Mouse (Mus musculus) liver, adult 2 months (tissue): Measurements from ENCODE around the gene Enpep. TPM values are rescaled to one million over a fixed set of nuclear protein-coding genes. Genes with fewer than 3 reads are reported as not detected.

Experiments
- DNase-seq: peaks from one replicate; pipeline ENCODE4 v3.0.0-alpha.2; 2011; ENCODE audit warnings: low read depth, low spot score; ENCODE audit errors: extremely low read depth
- H3K27ac ChIP-seq: fragments of 200-500 bp; replicated peaks from 2 replicates; pipeline ENCODE4 v1.5.1; 2012; ENCODE audit warnings: low read depth, mild to moderate bottlenecking, control low read depth, inconsistent platforms, low read length; ENCODE audit not compliant: insufficient read depth
- H3K27me3 ChIP-seq: fragments of 200-500 bp; 2 replicates; pipeline ENCODE4 v1.6.1; 2012; ENCODE audit warnings: mild to moderate bottlenecking, moderate library complexity, low read length, inconsistent platforms; ENCODE audit not compliant: control insufficient read depth, insufficient read depth
- H3K36me3 ChIP-seq: fragments of 200-500 bp; 2 replicates; pipeline ENCODE4 v1.6.1; 2012; ENCODE audit warnings: low read length, inconsistent platforms; ENCODE audit not compliant: control insufficient read depth, insufficient read depth
- H3K4me1 ChIP-seq: fragments of 200-500 bp; 2 replicates; pipeline ENCODE4 v1.6.1; 2011; ENCODE audit warnings: low read length; ENCODE audit not compliant: control insufficient read depth, insufficient read depth
- H3K4me3 ChIP-seq: fragments of 200-500 bp; 2 replicates; pipeline ENCODE4 v1.5.1; 2011; ENCODE audit warnings: low read depth, mild to moderate bottlenecking, control low read depth, low read length, moderate library complexity; ENCODE audit not compliant: insufficient read depth
- H3K79me2 ChIP-seq: fragments of 200-500 bp; 2 replicates; pipeline ENCODE4 v1.6.1; 2012; ENCODE audit warnings: inconsistent platforms, mild to moderate bottlenecking, low read length, moderate library complexity; ENCODE audit not compliant: control insufficient read depth, insufficient read depth
- H3K9ac ChIP-seq: fragments of 200-500 bp; 2 replicates; pipeline ENCODE4 v1.6.1; 2012; ENCODE audit warnings: low read depth, mild to moderate bottlenecking, control low read depth, inconsistent platforms, low read length
- CTCF ChIP-seq: fragments of 200-500 bp; IDR thresholded peaks from 2 replicates; pipeline ENCODE4 v1.5.1; 2011; ENCODE audit warnings: low read depth, low read length, control low read depth
- POLR2A ChIP-seq: fragments of 200-500 bp; IDR thresholded peaks from 2 replicates; pipeline ENCODE4 v1.6.1; 2011; ENCODE audit warnings: low read length, control low read depth; ENCODE audit not compliant: insufficient read depth; ENCODE audit errors: extremely low read depth
- WGBS: fragments of 180-500 bp; shearing (Covaris S2); methylation state at CpG from one replicate; pipeline ENCODE4 v1.1.7; 2018; 5-methylcytosine and 5-hydroxymethylcytosine counted together
- polyA plus RNA-seq: library from polyadenylated mRNA; depleted of rRNA; stranded (reverse); fragments of >200 nt; gene quantifications from 2 replicates; pipeline ENCODE4 v1.2.3, GENCODE M21; 2012
- total RNA-seq: library from RNA; depleted of rRNA; stranded (reverse); fragments of >200 nt; gene quantifications from 2 replicates; pipeline ENCODE4 v1.2.3, GENCODE M21; 2014

Gene Enpep
- total and polyA plus RNA-seq, 2 experiments = 21.1 to 82.6 TPM

DNA sequence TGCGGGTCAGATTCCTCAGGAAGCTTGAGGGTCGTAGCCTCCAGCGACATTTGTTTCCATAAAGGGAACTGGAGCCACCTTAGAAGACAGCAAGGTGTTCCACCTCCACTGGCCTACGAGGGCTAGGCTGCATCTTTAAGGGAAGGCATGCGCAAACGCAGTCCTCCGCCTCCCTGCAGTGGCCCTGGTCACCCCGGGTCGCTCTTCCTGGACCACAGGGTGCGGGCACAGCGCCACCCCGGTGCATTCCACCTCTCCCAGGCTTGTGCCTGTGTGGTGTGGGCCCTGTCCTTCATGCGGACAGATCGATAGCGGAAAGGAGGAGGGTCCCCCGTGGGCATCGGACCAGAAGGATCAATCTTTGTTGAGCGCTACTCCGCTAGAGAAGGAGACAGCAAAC is 76.2 kb downstream of the Enpep start:
- no peak overlapping the region for H3K27ac ChIP-seq
- H3K36me3 ChIP-seq = no peaks in the 10 kb centered on the region
- no peaks in the 10 kb centered on the region for H3K79me2 ChIP-seq
- H3K4me1 ChIP-seq = no peaks in the 10 kb centered on the region
- 43% methylated on average over 19 of the region's 19 CpGs for WGBS
- no peaks in the 10 kb centered on the region for H3K27me3 ChIP-seq
- DNase-seq = no peak
- H3K4me3 ChIP-seq = no peak overlapping the region
- H3K9ac ChIP-seq = no peak overlapping the region
- TF ChIP-seq CTCF (no peak), POLR2A (no peak)

DNA sequence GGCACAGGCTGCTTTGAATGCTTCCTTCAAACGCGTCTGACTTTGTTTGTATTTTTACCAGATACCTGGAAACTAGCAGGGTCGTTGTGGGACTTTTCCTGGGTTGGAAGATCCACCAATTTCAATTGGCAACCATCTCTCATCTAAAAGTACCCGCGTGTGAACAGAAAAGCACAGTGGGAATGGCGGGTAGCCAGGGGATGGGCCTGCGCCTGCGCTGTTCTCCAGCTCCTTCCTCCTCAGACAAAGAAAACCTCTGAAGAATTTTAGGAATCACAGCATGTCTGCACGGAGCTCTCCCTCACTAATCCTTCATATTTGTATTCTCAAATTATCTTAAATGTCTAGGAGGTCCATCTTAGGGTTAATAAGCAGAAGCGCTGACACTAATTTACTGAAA is 78.3 kb downstream of the Enpep start:
- H3K27ac ChIP-seq = no peak overlapping the region
- H3K4me3 ChIP-seq = no peak overlapping the region
- H3K36me3 ChIP-seq = no peaks in the 10 kb centered on the region
- 59% methylated on average over 10 of the region's 10 CpGs for WGBS
- no peak for DNase-seq
- H3K79me2 ChIP-seq = no peaks in the 10 kb centered on the region
- H3K9ac ChIP-seq = no peak overlapping the region
- no peak for TF ChIP-seq POLR2A
- no peak for TF ChIP-seq CTCF
- H3K27me3 ChIP-seq = no peaks in the 10 kb centered on the region
- H3K4me1 ChIP-seq = no peaks in the 10 kb centered on the region

DNA sequence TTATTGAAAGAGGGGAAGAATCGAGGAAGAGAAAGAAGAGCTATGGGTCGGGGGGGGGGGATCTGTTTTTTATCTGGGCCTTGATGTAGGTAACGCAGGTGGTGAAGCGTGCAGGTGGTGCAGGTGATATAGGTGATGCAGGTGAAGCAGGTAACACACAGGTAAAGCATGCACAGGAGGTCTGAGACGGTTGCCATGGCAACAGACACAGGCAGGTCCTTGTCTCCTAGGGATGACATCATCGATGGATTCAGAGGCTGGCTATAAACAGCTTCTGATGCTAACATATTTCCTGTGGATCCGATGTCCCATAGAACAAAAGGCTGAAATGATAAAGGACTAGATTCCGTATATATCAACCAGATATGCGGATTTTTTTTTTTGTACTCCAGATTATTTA is 81.5 kb downstream of the Enpep start:
- no peaks in the 10 kb centered on the region for H3K27me3 ChIP-seq
- H3K4me3 ChIP-seq = no peak overlapping the region
- no peak for TF ChIP-seq CTCF
- no peak for TF ChIP-seq POLR2A
- WGBS = 78% methylated on average over 9 of the region's 9 CpGs
- H3K36me3 ChIP-seq = no peaks in the 10 kb centered on the region
- H3K27ac ChIP-seq = no peak overlapping the region
- H3K9ac ChIP-seq = no peak overlapping the region
- no peak for DNase-seq
- H3K79me2 ChIP-seq = no peaks in the 10 kb centered on the region
- H3K4me1 ChIP-seq = no peaks in the 10 kb centered on the region

DNA sequence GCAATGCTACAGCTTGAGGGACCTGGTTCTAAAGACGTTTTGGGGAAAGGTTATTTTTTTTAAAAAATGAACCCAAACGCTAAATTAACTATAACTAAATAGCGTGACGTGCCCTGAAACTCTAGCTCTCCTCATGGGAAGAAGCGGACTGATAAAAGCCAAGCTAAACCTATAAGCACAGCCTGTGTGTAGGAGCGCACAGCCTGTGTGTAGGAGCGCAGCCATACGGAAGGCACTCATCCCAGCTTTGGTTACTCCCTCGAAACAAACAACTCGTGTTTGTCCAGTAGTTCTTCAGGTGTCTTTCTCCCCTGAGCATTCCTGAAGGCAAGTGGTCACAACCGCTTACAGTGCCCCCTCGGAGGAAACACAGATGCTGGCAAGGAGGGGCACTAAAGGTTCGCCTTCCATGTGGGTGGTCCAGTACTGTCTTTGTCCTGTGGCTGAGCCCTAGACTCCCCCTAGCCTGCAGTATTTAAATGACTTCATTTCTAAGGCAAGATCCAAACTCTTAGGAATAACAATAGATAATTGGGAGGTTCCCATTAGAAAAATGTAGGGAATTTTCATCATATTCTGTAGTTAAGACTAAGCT is 93.8 kb downstream of the Enpep start:
- no peaks in the 10 kb centered on the region for H3K36me3 ChIP-seq
- no peak for DNase-seq
- H3K27ac ChIP-seq = no peak overlapping the region
- H3K79me2 ChIP-seq = no peaks in the 10 kb centered on the region
- no peaks in the 10 kb centered on the region for H3K27me3 ChIP-seq
- WGBS = 57% methylated on average over 13 of the region's 13 CpGs
- no peak overlapping the region for H3K4me3 ChIP-seq
- TF ChIP-seq CTCF = no peak
- TF ChIP-seq POLR2A = no peak
- H3K9ac ChIP-seq = no peak overlapping the region
- H3K4me1 ChIP-seq = no peaks in the 10 kb centered on the region

DNA sequence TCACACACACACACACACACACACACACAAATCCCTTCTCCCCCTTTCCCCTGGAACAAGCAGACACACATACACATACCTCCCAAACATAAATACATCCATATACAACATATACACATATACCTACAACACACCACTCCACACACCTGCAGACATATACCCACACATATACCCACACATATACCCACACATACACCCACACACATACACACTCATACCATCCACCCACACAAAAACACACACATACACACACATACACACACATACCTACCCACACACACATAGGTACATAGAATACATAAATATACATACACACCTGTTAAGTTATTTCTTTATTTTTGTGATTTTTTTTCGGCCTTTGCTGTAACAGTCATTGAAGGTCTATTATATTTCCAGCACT is 94.5 kb downstream of the Enpep start:
- Histone ChIP-seq H3K36me3 (no peaks in the 10 kb centered on the region), H3K27ac (no peak overlapping the region), H3K9ac (no peak overlapping the region), H3K27me3 (no peaks in the 10 kb centered on the region), H3K79me2 (no peaks in the 10 kb centered on the region), H3K4me3 (no peak overlapping the region), H3K4me1 (no peaks in the 10 kb centered on the region)
- 94% methylated on average over 1 of the region's 1 CpGs for WGBS
- DNase-seq = no peak
- TF ChIP-seq CTCF (no peak), POLR2A (no peak)

GRCm38 (mm10) chr3:129227331-129227730 is 105.2 kb downstream of the Enpep start:
- Histone ChIP-seq H3K36me3 (no peaks in the 10 kb centered on the region), H3K4me3 (no peak overlapping the region), H3K27me3 (peaks cover 20% of the 10 kb centered on the region), H3K27ac (no peak overlapping the region), H3K9ac (no peak overlapping the region), H3K79me2 (no peaks in the 10 kb centered on the region), H3K4me1 (no peaks in the 10 kb centered on the region)
- DNase-seq = no peak
- 4% methylated on average over 5 of the region's 5 CpGs for WGBS
- TF ChIP-seq CTCF (no peak), POLR2A (no peak)
